In genomic region chr5:4866945-4867344, GRCm38 (mm10) we compare ENCODE assay signal across 13 mouse cellular contexts.
"Had no signal": no experiment of that assay in that cellular context is flagged by ENCODE, and none has a peak within 500 bp of the region (broad histone marks: within the 10 kb centered on the region; RNA-seq: fewer than 3 reads in every experiment).

No protein-coding gene starts in this region.

- H3K27me3 ChIP-seq: limb, embryonic 15.5 days; liver, embryonic 12.5 days; stomach, embryonic 15.5 days had no signal

- H3K36me3 ChIP-seq: limb, embryonic 15.5 days; liver, embryonic 12.5 days; neural tube, embryonic 13.5 days; stomach, embryonic 15.5 days had no signal

- H3K4me3 ChIP-seq: limb, embryonic 15.5 days; liver, embryonic 12.5 days; neural tube, embryonic 13.5 days; stomach, embryonic 15.5 days had no signal

- H3K9ac ChIP-seq: limb, embryonic 15.5 days; liver, embryonic 12.5 days; lung, embryonic 14.5 days; neural tube, embryonic 13.5 days; stomach, embryonic 15.5 days had no signal

- ATAC-seq: intestine, embryonic 16.5 days; liver, embryonic 12.5 days had no signal

- H3K9me3 ChIP-seq: limb, embryonic 15.5 days; liver, embryonic 12.5 days; neural tube, embryonic 13.5 days; stomach, embryonic 15.5 days had no signal

- H3K27ac ChIP-seq: limb, embryonic 15.5 days; liver, embryonic 12.5 days; neural tube, embryonic 13.5 days; stomach, embryonic 15.5 days had no signal

- H3K4me2 ChIP-seq: limb, embryonic 15.5 days; liver, embryonic 12.5 days; lung, embryonic 14.5 days; neural tube, embryonic 13.5 days; stomach, embryonic 15.5 days had no signal

- H3K4me1 ChIP-seq: liver, embryonic 12.5 days had no signal

- DNase-seq: kidney, adult 8-10 months; layer of hippocampus, adult 9-11 months; layer of hippocampus, postnatal 36 days; lung, embryonic 14.5 days; lung, postnatal 10 days; right cerebral cortex, postnatal 14 days; thymus, adult 2 months; thymus, postnatal 25 days had no signal
